Mouse (Mus musculus) ES-E14 (cell line): Measurements from ENCODE around the gene Zfp78. TPM values are rescaled to one million over a fixed set of nuclear protein-coding genes. Genes with fewer than 3 reads are reported as not detected.
A peak's percentile ranks its signal among the peaks of the same experiment; 100 is the strongest.

Experiments used
- DNase-seq: peaks from one replicate; pipeline ENCODE4 v3.0.0-alpha.2; 2013; ENCODE audit warnings: low read depth, low spot score
- H3K27ac ChIP-seq: 2 replicates; pipeline ENCODE4 v1.5.1; 2012; ENCODE audit warnings: low read depth, mild to moderate bottlenecking, low read length, moderate library complexity, mixed read lengths; ENCODE audit not compliant: poor library complexity, insufficient read depth, severe bottlenecking
- H3K36me3 ChIP-seq: 2 replicates; pipeline ENCODE4 v1.6.1; 2012; ENCODE audit warnings: mild to moderate bottlenecking, low read length, moderate library complexity, mixed read lengths; ENCODE audit not compliant: control insufficient read depth, poor library complexity, insufficient read depth, severe bottlenecking
- H3K4me1 ChIP-seq, 2 experiments: fragments of 150-350 bp in 1 of 2; sonication (generic) in 1 of 2; 2 replicates each; pipeline ENCODE4 v1.6.1; 2012; ENCODE audit warnings: low read length in 2 of 2, mild to moderate bottlenecking in 1 of 2, mixed read lengths in 1 of 2; ENCODE audit not compliant: control insufficient read depth in 2 of 2, insufficient read depth in 2 of 2, poor library complexity in 1 of 2
- H3K4me3 ChIP-seq, 2 experiments: fragments of 150-350 bp in 1 of 2; sonication (generic) in 1 of 2; 2 replicates each; pipeline ENCODE4 v1.5.1; 2012; ENCODE audit warnings: low read length in 2 of 2, low read depth in 1 of 2, mild to moderate bottlenecking in 1 of 2, mixed read lengths in 1 of 2; ENCODE audit not compliant: insufficient read depth in 1 of 2, poor library complexity in 1 of 2, severe bottlenecking in 1 of 2
- H3K9ac ChIP-seq: 2 replicates; pipeline ENCODE4 v1.6.1; 2012; ENCODE audit warnings: low read depth, mild to moderate bottlenecking, low read length, mixed read lengths; ENCODE audit not compliant: poor library complexity, insufficient read depth, severe bottlenecking
- H3K9me3 ChIP-seq: fragments of 150-350 bp; sonication (generic); 2 replicates; pipeline ENCODE4 v1.6.1; 2012; ENCODE audit warnings: low read depth, mild to moderate bottlenecking, low read length; ENCODE audit not compliant: control insufficient read depth, insufficient read depth
- CHD2 ChIP-seq: IDR thresholded peaks from 2 replicates; pipeline ENCODE4 v1.6.1; 2014; ENCODE audit warnings: mild to moderate bottlenecking, low read depth, low read length, inconsistent platforms
- HCFC1 ChIP-seq: IDR thresholded peaks from 2 replicates; pipeline ENCODE4 v1.6.1; 2012; ENCODE audit warnings: low read length, inconsistent platforms, borderline replicate concordance; ENCODE audit not compliant: insufficient read depth
- MAFK ChIP-seq: IDR thresholded peaks from 2 replicates; pipeline ENCODE4 v1.6.1; 2014; ENCODE audit warnings: mild to moderate bottlenecking, low read depth, low read length, inconsistent platforms; ENCODE audit not compliant: insufficient read depth
- ZC3H11A ChIP-seq: IDR thresholded peaks from 2 replicates; pipeline ENCODE4 v1.6.1; 2012; ENCODE audit warnings: low read depth, mild to moderate bottlenecking, inconsistent platforms, low read length, borderline replicate concordance
- ZNF384 ChIP-seq: IDR thresholded peaks from 2 replicates; pipeline ENCODE4 v1.6.1; 2012; ENCODE audit warnings: low read depth, low read length, inconsistent platforms
- in situ Hi-C, 2 experiments: fragments of 600-800 bp; cut with MboI; formaldehyde crosslinking; loops; one replicate each; pipeline ENCODE4 v1.15.1; 2025; ENCODE audit warnings: low sequenced_read_pairs in 2 of 2, inconsistent platforms in 1 of 2; ENCODE audit not compliant: unreplicated experiment in 2 of 2
- total RNA-seq: library from RNA; depleted of rRNA; stranded (reverse); fragments of 300-350 nt; gene quantifications from 2 replicates; pipeline ENCODE4 v1.2.3, GENCODE M21; 2012; rRNA removed

The Zfp78 gene
- 1.2 and 1.5 TPM in 2 replicates for total RNA-seq

DNA sequence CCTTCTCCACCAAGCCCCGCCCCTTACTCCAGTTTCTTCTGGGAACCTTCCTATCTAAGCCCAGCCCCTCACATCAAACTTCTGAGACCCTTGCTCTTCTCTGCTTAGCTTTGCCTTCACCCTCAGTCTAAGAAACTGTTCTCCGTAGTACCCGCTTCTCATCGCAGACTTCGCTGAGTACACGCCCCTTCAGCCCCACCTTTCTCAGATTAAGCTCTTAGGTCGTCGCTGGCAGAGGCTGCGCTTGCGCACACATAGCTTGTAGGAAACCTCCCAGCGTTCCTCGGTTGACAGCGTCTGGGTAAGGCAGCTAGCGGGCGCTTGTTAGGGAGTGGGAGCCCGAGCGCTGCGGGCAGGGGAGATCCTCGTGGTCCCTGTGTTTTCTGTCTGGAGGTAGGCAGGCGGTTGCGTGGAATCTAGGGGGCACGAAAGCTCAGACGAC lies at the start of gene Zfp78:
TSS of gene Zfp78 (plus strand) at position 234 of the 442 bp plus-strand sequence.
- H3K4me3 ChIP-seq, result peak within 1 kb of the TSS; percentile 83 to 100
- in situ Hi-C loops, result no loop called here
- peak within 1 kb of the TSS; percentile 88 for H3K9ac ChIP-seq
- TF ChIP-seq ZNF384 (no peak), HCFC1 (peak; percentile 46; the same call in 1 of the 2 replicates), CHD2 (no peak)
- peak within 1 kb of the TSS; percentile 68 for H3K27ac ChIP-seq
- H3K9me3 ChIP-seq, result no peaks in the 10 kb centered on the region
- no peaks in the 10 kb centered on the region for H3K36me3 ChIP-seq
- peaks cover 2 to 6% of the 10 kb centered on the region in 2 experiments; a peak in 2 of 4 replicates for H3K4me1 ChIP-seq
- DNase-seq, result no peak

DNA sequence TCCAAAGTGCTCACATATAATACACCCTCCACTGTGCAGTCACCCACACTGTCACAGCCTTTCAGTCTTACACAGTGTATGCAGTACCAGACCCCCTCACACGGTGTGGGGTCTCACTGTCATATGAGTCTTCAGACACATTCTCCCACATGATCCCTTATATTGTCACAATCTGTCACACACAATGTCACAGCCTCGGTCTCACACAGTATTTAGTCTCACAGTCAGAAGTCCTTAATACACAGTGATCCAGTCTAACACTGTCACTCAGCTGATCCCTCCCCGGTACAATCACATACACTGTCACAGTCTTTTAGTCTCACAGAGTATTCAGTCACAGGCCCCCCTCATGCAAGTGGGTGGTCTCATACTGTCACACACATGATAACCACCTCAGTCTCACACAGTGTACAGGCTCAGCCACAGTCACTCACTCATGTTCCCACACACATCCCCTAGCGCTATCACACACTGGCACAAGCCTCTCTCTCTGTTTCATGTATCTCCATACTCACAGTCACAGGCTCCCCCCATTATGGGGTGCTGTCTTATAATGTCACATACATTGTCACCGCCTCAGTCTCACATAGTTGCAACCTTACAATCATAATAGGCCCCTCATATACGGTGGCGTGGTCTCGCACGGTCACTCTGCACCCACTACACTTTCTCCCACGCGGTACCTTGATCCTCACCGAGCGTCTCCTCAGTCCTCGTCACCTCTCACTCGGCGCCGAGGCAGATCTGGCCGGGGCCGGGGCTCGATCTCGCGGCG lies 32.4 kb upstream of the Zfp78 start:
- peaks cover 0 to 7% of the 10 kb centered on the region in 2 experiments; a peak in 2 of 4 replicates for H3K4me1 ChIP-seq
- TF ChIP-seq ZC3H11A (no peak), MAFK (no peak), CHD2 (no peak), HCFC1 (no peak), ZNF384 (no peak)
- H3K4me3 ChIP-seq, result peak overlapping the region; percentile 66 to 93
- in situ Hi-C loops, result no loop called here
- DNase-seq, result no peak
- H3K27ac ChIP-seq, result no peak overlapping the region
- H3K36me3 ChIP-seq, result no peaks in the 10 kb centered on the region
- no peaks in the 10 kb centered on the region for H3K9me3 ChIP-seq
- H3K9ac ChIP-seq, result peak overlapping the region; percentile 67

DNA sequence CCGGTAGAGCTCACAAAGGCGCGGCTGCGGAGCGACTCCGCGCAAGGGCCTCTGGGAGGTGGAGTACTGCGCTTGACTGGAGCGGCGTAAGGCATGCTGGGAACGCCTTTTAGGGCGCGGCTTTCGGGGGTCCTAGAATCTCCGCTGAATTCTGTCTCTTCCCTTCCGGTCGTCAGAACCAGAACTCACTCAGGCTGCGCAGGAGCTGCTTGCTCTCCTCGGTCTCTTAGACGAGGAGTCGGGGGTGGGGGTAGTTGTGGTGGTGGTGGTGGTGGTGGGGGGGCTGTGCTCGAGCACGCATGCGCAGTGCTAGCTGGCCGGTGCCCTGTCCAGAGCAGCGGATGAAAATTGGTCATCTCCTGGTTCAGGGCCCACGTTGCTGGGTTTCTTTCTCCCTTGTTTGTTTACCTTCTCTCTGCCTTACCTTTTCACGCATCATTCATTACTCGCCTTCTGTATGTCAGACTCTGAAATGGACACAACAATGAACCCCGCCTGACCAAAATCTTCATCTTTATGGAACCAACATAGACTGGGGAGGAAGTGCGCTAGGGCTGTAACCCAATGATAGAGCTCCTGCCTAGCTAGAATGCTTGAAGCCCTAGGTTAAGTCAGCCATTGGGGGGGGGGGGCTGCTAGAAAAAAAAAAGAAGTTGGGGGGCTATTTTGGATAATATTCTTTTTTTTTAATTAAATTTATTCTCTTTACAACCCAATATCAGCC lies 31.7 kb upstream of the Zfp78 start, which contains the start of gene Zfp583:
TSS of gene Zfp583 (minus strand) at position 53 of the 724 bp plus-strand sequence.
- H3K4me3 ChIP-seq, result peak within 1 kb of the TSS; percentile 66 to 93
- peak; percentile 72; the same call in 1 of the 2 replicates for TF ChIP-seq HCFC1
- TF ChIP-seq ZC3H11A, result no peak
- TF ChIP-seq ZNF384, result 0 out of 2 replicates have a peak, but pooled peaks have one; percentile 6
- in situ Hi-C loops, result no loop called here

GRCm38 (mm10) chr7:6339865-6340264 lies 23.2 kb upstream of the Zfp78 start:
- TF ChIP-seq HCFC1 (no peak), MAFK (no peak), CHD2 (no peak), ZNF384 (no peak), ZC3H11A (no peak)
- Histone ChIP-seq H3K9me3 (no peaks in the 10 kb centered on the region), H3K4me1 (no peaks in the 10 kb centered on the region), H3K36me3 (no peaks in the 10 kb centered on the region), H3K4me3 (no peak overlapping the region), H3K27ac (no peak overlapping the region), H3K9ac (no peak overlapping the region)
- DNase-seq, result no peak
- in situ Hi-C loops, result no loop called here

More for the DNA sequence above, 31.7 kb upstream of the Zfp78 start, which contains the start of gene Zfp583:
- DNase-seq, result peak; percentile 69
- H3K9me3 ChIP-seq, result no peaks in the 10 kb centered on the region
- peak within 1 kb of the TSS; percentile 67 for H3K9ac ChIP-seq
- H3K27ac ChIP-seq, result peak within 1 kb of the TSS; percentile 54
- H3K4me1 ChIP-seq, result peaks cover 0 to 7% of the 10 kb centered on the region in 2 experiments; a peak in 2 of 4 replicates
- no peaks in the 10 kb centered on the region for H3K36me3 ChIP-seq
